8 mouse cellular contexts compared by ENCODE assay signal in genomic region chr6:113377496-113378385, GRCm38 (mm10). TPM values are rescaled to one million over a fixed set of nuclear protein-coding genes. Genes with fewer than 3 reads are reported as not detected.
DNase-seq lines count a peak whose midpoint lies in the region; ATAC-seq and TF ChIP-seq lines count a peak whose summit lies in the region.

Tada3 (minus strand) TSS chr6:113377883.
Arpc4 (plus strand) TSS chr6:113378115.

- H3K4me3 ChIP-seq in MEL (ENCODE audit: control insufficient read depth in 1 of 2, insufficient read depth in 1 of 2, low read depth in 2 of 2, low read length in 2 of 2): peak within 1 kb of the TSS; percentile 83 to 95
- peak within 1 kb of the TSS; percentile 90 for H3K4me3 ChIP-seq in cerebellum, adult 2 months (replicated peaks; ENCODE audit: insufficient read depth, low read depth, low read length)
- H3K4me3 ChIP-seq in forebrain, postnatal 0 days (ENCODE audit: low read depth, low read length): peak within 1 kb of the TSS; percentile 99
- H3K4me3 ChIP-seq in lung, embryonic 15.5 days: peak within 1 kb of the TSS; percentile 96

- WGBS in cerebellum, adult 2 months: 1% methylated on average over 61 of the region's 61 CpGs
- 1% methylated on average over 59 of the region's 61 CpGs for WGBS in forebrain, postnatal 0 days
- under 1% methylated on average over 61 of the region's 61 CpGs for WGBS in lung, embryonic 15.5 days

- peak; percentile 97 for ATAC-seq in forebrain, postnatal 0 days
- ATAC-seq in lung, embryonic 15.5 days (ENCODE audit: borderline replicate concordance, extremely low read depth, low FRiP score, low TSS enrichment): peak; percentile 96

- H3K4me1 ChIP-seq in MEL (ENCODE audit: control insufficient read depth in 1 of 2, insufficient read depth in 2 of 2, low read length in 2 of 2): peaks cover 0 to 12% of the 10 kb centered on the region in 2 experiments; a peak in 2 of 4 replicates
- peaks cover 2% of the 10 kb centered on the region; the same call in 1 of the 2 replicates for H3K4me1 ChIP-seq in cerebellum, adult 2 months (ENCODE audit: control insufficient read depth, insufficient read depth, low read length)
- H3K4me1 ChIP-seq in forebrain, postnatal 0 days (ENCODE audit: insufficient read depth): peaks cover 14% of the 10 kb centered on the region
- H3K4me1 ChIP-seq in lung, embryonic 15.5 days: peaks cover 24% of the 10 kb centered on the region

- peak within 1 kb of the TSS; percentile 96 for H3K27ac ChIP-seq in MEL (ENCODE audit: control insufficient read depth, low read depth, low read length)
- H3K27ac ChIP-seq in cerebellum, adult 2 months (ENCODE audit: insufficient read depth, low read length): peak within 1 kb of the TSS; percentile 99
- H3K27ac ChIP-seq in forebrain, postnatal 0 days (ENCODE audit: low read depth, low read length): peak within 1 kb of the TSS; percentile 86
- H3K27ac ChIP-seq in lung, embryonic 15.5 days: peak within 1 kb of the TSS; percentile 99

- no peaks in the 10 kb centered on the region for H3K9me3 ChIP-seq in MEL (replicated peaks; ENCODE audit: insufficient read depth, low read length)
- no peaks in the 10 kb centered on the region for H3K9me3 ChIP-seq in forebrain, postnatal 0 days (ENCODE audit: low read length)
- no peaks in the 10 kb centered on the region for H3K9me3 ChIP-seq in lung, embryonic 15.5 days

- H3K79me2 ChIP-seq in MEL (ENCODE audit: control insufficient read depth, insufficient read depth, low read length, poor library complexity): peaks cover 33% of the 10 kb centered on the region

- peak; percentile 74 to 77 for TF ChIP-seq POLR2A in MEL (IDR thresholded peaks at IDR 0.05; ENCODE audit: control insufficient read depth in 1 of 2, insufficient read depth in 1 of 2, low read depth in 1 of 2, low read length in 2 of 2, poor library complexity in 1 of 2)
- peak; percentile 61; the same call in 1 of the 2 replicates for TF ChIP-seq POLR2A in cerebellum, adult 2 months (IDR thresholded peaks at IDR 0.05; ENCODE audit: borderline replicate concordance, insufficient read depth, low read length)

- no peaks in the 10 kb centered on the region for H3K27me3 ChIP-seq in MEL (ENCODE audit: control insufficient read depth in 1 of 2, insufficient read depth in 2 of 2, low read length in 2 of 2)
- H3K27me3 ChIP-seq in cerebellum, adult 2 months (ENCODE audit: control insufficient read depth, insufficient read depth, low read length): no peaks in the 10 kb centered on the region
- H3K27me3 ChIP-seq in forebrain, postnatal 0 days (ENCODE audit: insufficient read depth, low read length): no peaks in the 10 kb centered on the region
- H3K27me3 ChIP-seq in lung, embryonic 15.5 days: no peaks in the 10 kb centered on the region

- no peak for TF ChIP-seq RAD21 in MEL (IDR thresholded peaks at IDR 0.05; ENCODE audit: low read depth, low read length)

- H3K4me2 ChIP-seq in forebrain, postnatal 0 days (ENCODE audit: low read depth): peak within 1 kb of the TSS; percentile 91
- H3K4me2 ChIP-seq in lung, embryonic 15.5 days: peak within 1 kb of the TSS; percentile 74

- peak in 1 of 2 experiments; percentile 25; a peak in 2 of 4 replicates for TF ChIP-seq EP300 in MEL (IDR thresholded peaks at IDR 0.05; ENCODE audit: low read depth in 1 of 2, low read length in 2 of 2)

- H3K9ac ChIP-seq in MEL (ENCODE audit: control insufficient read depth, low read depth, low read length, poor library complexity, severe bottlenecking): peak within 1 kb of the TSS; percentile 92
- H3K9ac ChIP-seq in forebrain, postnatal 0 days: peak within 1 kb of the TSS; percentile 87
- H3K9ac ChIP-seq in lung, embryonic 15.5 days: peak within 1 kb of the TSS; percentile 89

- peak; percentile 97 for DNase-seq in MEL (ENCODE audit: low read depth, low spot score)
- DNase-seq in cerebellum, adult 2 months: peak; percentile 91 to 95
- peak; percentile 97 for DNase-seq in forebrain, postnatal 0 days
- DNase-seq in heart, postnatal 4 days: peak; percentile 94
- peak; percentile 85 to 90 for DNase-seq in layer of hippocampus, adult 8-10 months (ENCODE audit: low spot score in 2 of 2)
- peak; percentile 86 for DNase-seq in ovary, adult 18-20 months (ENCODE audit: low spot score)
- peak; percentile 92 for DNase-seq in thymus, postnatal 0 days (ENCODE audit: low spot score)

- no peak for TF ChIP-seq CTCF in MEL (IDR thresholded peaks at IDR 0.05 in 2 of 3, conservative IDR thresholded peaks at IDR 0.05 in 1 of 3; ENCODE audit: control insufficient read depth in 1 of 3, insufficient read depth in 1 of 3, low read depth in 2 of 3, low read length in 3 of 3, poor library complexity in 1 of 3, severe bottlenecking in 1 of 3)
- no peak for TF ChIP-seq CTCF in cerebellum, adult 2 months (IDR thresholded peaks at IDR 0.05; ENCODE audit: borderline replicate concordance, insufficient read depth, low read depth, low read length)
- peak; percentile 32; the same call in 1 of the 2 replicates for TF ChIP-seq CTCF in forebrain, postnatal 0 days (IDR thresholded peaks at IDR 0.05; ENCODE audit: low read depth)

- peaks cover 11 to 20% of the 10 kb centered on the region in 2 experiments for H3K36me3 ChIP-seq in MEL (ENCODE audit: control insufficient read depth in 1 of 2, insufficient read depth in 2 of 2, low read length in 2 of 2)
- H3K36me3 ChIP-seq in forebrain, postnatal 0 days (ENCODE audit: insufficient read depth): peaks cover 47% of the 10 kb centered on the region
- peaks cover 48% of the 10 kb centered on the region for H3K36me3 ChIP-seq in lung, embryonic 15.5 days

TF ChIP-seq in MEL, 35 proteins besides CTCF, POLR2A, EP300 and RAD21 (continues in another document):
- TF ChIP-seq SIN3A (IDR thresholded peaks at IDR 0.05; ENCODE audit: low read length): peak; percentile 89
- TF ChIP-seq MYC (IDR thresholded peaks at IDR 0.05; ENCODE audit: low read depth, low read length): 0 out of 2 replicates have a peak, but pooled peaks have one; percentile 14
- TF ChIP-seq CHD2 (IDR thresholded peaks at IDR 0.05; ENCODE audit: low read length): no peak
- TF ChIP-seq JUND (IDR thresholded peaks at IDR 0.05; ENCODE audit: low read depth, low read length): no peak
- TF ChIP-seq TAL1 (IDR thresholded peaks at IDR 0.05; ENCODE audit: low read length): no peak
- TF ChIP-seq TCF12 (IDR thresholded peaks at IDR 0.05; ENCODE audit: low read depth, low read length): peak; percentile 78
- no peak for TF ChIP-seq SMC3 (IDR thresholded peaks at IDR 0.05; ENCODE audit: low read depth, low read length)
- peak; percentile 78 for TF ChIP-seq NRF1 (IDR thresholded peaks at IDR 0.05; ENCODE audit: insufficient read depth, low read depth, low read length, poor library complexity, severe bottlenecking)
- TF ChIP-seq KAT2A (conservative IDR thresholded peaks at IDR 0.05; ENCODE audit: low read depth, low read length): no peak; the same call in none of the 2 replicates
- TF ChIP-seq UBTF (IDR thresholded peaks at IDR 0.05; ENCODE audit: borderline replicate concordance, insufficient read depth, low read depth, low read length): no peak
- TF ChIP-seq E2F4 (IDR thresholded peaks at IDR 0.05; ENCODE audit: borderline replicate concordance, low read depth, low read length): no peak
- peak; percentile 68 for TF ChIP-seq MXI1 (IDR thresholded peaks at IDR 0.05; ENCODE audit: low read depth, low read length)
- TF ChIP-seq NELFE (IDR thresholded peaks at IDR 0.05; ENCODE audit: low read depth, low read length): peak; percentile 84
- TF ChIP-seq GABPA (IDR thresholded peaks at IDR 0.05; ENCODE audit: low read depth, low read length): no peak
- TF ChIP-seq POLR2AphosphoS2 (IDR thresholded peaks at IDR 0.05; ENCODE audit: low read length): peak; percentile 80
- TF ChIP-seq MAX (IDR thresholded peaks at IDR 0.05; ENCODE audit: low read length): no peak
- TF ChIP-seq BHLHE40 (IDR thresholded peaks at IDR 0.05; ENCODE audit: borderline replicate concordance, low read depth, low read length): no peak
- 0 out of 2 replicates have a peak, but pooled peaks have one; percentile 5 for TF ChIP-seq USF1 (IDR thresholded peaks at IDR 0.05; ENCODE audit: low read depth, low read length)
- no peak for TF ChIP-seq ZKSCAN1 (IDR thresholded peaks at IDR 0.05; ENCODE audit: low read depth, low read length)
- TF ChIP-seq POLR2AphosphoS5 (IDR thresholded peaks at IDR 0.05; ENCODE audit: borderline replicate concordance, low read depth, low read length): no peak
- peak; percentile 86 for TF ChIP-seq HCFC1 (IDR thresholded peaks at IDR 0.05; ENCODE audit: low read depth, low read length)
- TF ChIP-seq MEF2A (IDR thresholded peaks at IDR 0.05; ENCODE audit: extremely low read depth, insufficient replicate concordance, low read depth, low read length, poor library complexity, severe bottlenecking): 0 out of 2 replicates have a peak, but pooled peaks have one; percentile 42

RNA-seq across cellular contexts. Expression of gene Tada3, which starts in this region (rescaled TPM):
- total RNA-seq in MEL (2012; rRNA removed): 25.0 and 26.1 TPM in 2 replicates
- polyA plus RNA-seq in MEL (2012; ENCODE audit: insufficient read depth in 1 of 2, insufficient read length in 2 of 2, low read depth in 1 of 2, low replicate concordance in 2 of 2, missing spikeins in 1 of 2): 10 to 100 TPM in 1 of 2 experiments, not detected in 1; 62.2 TPM
- 48.2 and 49.4 TPM in 2 replicates for polyA plus RNA-seq in cerebellum, adult 2 months (2012; rRNA removed)
- total RNA-seq in forebrain, postnatal 0 days (2014; rRNA removed): 28.5 and 34.7 TPM in 2 replicates
- 69.1 and 84.4 TPM in 2 replicates for polyA plus RNA-seq in forebrain, postnatal 0 days (2015; fragmentation: Nextera tagmentation; extraction: Ambion mirVana)
- 10 to 100 TPM; 23.8 to 26.0 TPM for total RNA-seq in heart, postnatal 4 days (2021)
- total RNA-seq in layer of hippocampus, adult 8-10 months (2022): 10 to 100 TPM; 43.4 to 49.8 (median 47.7) TPM
- 53.1 and 54.6 TPM in 2 replicates for polyA plus RNA-seq in lung, embryonic 15.5 days (2015; fragmentation: Nextera tagmentation; extraction: Ambion mirVana)
- 37.5 and 39.5 TPM in 2 replicates for polyA plus RNA-seq in thymus, postnatal 0 days (2015; fragmentation: Nextera tagmentation; extraction: Ambion mirVana)

RNA-seq across cellular contexts. Expression of gene Arpc4, which starts in this region (rescaled TPM):
- total RNA-seq in MEL (2012; rRNA removed): 217 and 231 TPM in 2 replicates
- polyA plus RNA-seq in MEL (2012; ENCODE audit: insufficient read depth in 1 of 2, insufficient read length in 2 of 2, low read depth in 1 of 2, low replicate concordance in 2 of 2, missing spikeins in 1 of 2): 100 to 1,000 TPM in 1 of 2 experiments, not detected in 1; 375 TPM
- 137 and 152 TPM in 2 replicates for polyA plus RNA-seq in cerebellum, adult 2 months (2012; rRNA removed)
- 219 and 226 TPM in 2 replicates for total RNA-seq in forebrain, postnatal 0 days (2014; rRNA removed)
- polyA plus RNA-seq in forebrain, postnatal 0 days (2015; fragmentation: Nextera tagmentation; extraction: Ambion mirVana): 564 and 565 TPM in 2 replicates
- total RNA-seq in heart, postnatal 4 days (2021): 100 to 1,000 TPM; 142 to 143 TPM
- total RNA-seq in layer of hippocampus, adult 8-10 months (2022): 100 to 1,000 TPM; 282 to 324 (median 303) TPM
- 399 and 412 TPM in 2 replicates for polyA plus RNA-seq in lung, embryonic 15.5 days (2015; fragmentation: Nextera tagmentation; extraction: Ambion mirVana)
- polyA plus RNA-seq in thymus, postnatal 0 days (2015; fragmentation: Nextera tagmentation; extraction: Ambion mirVana): 528 and 562 TPM in 2 replicates

Comparison
In these comparisons a context has a peak if more than half of its experiments do, and no peak if none do; other contexts are left out.
1. Peak in every context shown above with its lines: DNase-seq, ATAC-seq, H3K4me3 ChIP-seq and H3K27ac ChIP-seq.